Mouse (Mus musculus): Measurements from ENCODE around the gene Rbbp8nl. TPM values are rescaled to one million over a fixed set of nuclear protein-coding genes. Genes with fewer than 3 reads are reported as not detected.
A peak's percentile ranks its signal among the peaks of the same experiment; 100 is the strongest.

Gene Rbbp8nl
- total RNA-seq (2014; rRNA removed; ENCODE audit: low replicate concordance) (not detected in 2 replicates), polyA plus RNA-seq (2015; fragmentation: Nextera tagmentation; extraction: Ambion mirVana) (not detected in 2 replicates)

DNA sequence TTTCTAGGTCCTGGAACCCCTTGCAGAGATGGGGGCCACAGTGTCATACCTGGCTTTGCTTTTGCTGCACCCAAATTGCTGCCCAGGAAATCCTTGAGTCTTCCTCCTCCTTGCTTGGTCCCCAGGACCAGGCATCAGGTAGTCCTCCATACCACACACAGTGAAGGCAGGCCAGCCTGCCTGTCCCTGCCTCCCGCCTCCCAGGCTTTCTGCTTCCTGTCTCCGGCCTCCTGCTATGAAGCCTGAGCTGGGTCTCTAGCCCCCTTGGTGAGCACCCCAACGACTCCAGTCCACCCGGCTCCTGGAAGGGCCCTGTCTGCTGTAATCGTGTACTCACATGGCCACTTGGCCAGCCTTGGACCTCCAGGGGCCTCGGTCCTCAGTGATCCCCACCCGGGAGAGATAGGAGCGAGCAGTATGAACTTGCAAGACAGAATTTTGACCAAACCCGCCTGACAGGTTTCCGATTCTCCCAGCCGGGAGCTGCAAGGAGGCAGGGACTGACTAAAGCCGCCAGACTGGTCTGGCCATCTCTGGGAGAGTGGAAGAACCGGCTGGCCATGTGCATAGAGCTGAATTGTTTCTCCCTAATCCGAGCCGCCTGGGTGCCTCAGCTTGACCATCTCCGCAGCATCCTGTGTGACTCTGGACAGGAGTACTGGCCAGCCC, at the start of gene Rbbp8nl:
Rbbp8nl (minus strand) TSS at position 440 of the 669 bp plus-strand sequence.
- 59% methylated on average over 16 of the region's 16 CpGs for WGBS
- TF ChIP-seq CTCF (IDR thresholded peaks at IDR 0.05; ENCODE audit: low read depth) (no peak), EP300 (IDR thresholded peaks at IDR 0.05; ENCODE audit: low read depth) (no peak)
- Histone ChIP-seq H3K36me3 (replicated peaks; ENCODE audit: control insufficient read depth, insufficient read depth, low read length) (no peaks in the 10 kb centered on the region), H3K4me3 (ENCODE audit: low read depth, low read length) (no peak within 1 kb of the TSS), H3K9ac (replicated peaks; ENCODE audit: low read depth, low read length) (no peak within 1 kb of the TSS), H3K4me2 (ENCODE audit: low read depth, low read length) (no peak within 1 kb of the TSS), H3K4me1 (ENCODE audit: control insufficient read depth, insufficient read depth) (0 out of 2 replicates have a peak, but pooled peaks cover 6% of the 10 kb centered on the region), H3K9me3 (replicated peaks; ENCODE audit: control insufficient read depth, low read length) (no peaks in the 10 kb centered on the region), H3K27me3 (ENCODE audit: control insufficient read depth, insufficient read depth, low read length) (no peaks in the 10 kb centered on the region), H3K27ac (ENCODE audit: low read depth) (no peak within 1 kb of the TSS)
- ATAC-seq (ENCODE audit: insufficient read depth, low read depth) (no peak), DNase-seq (ENCODE audit: low spot score) (no peak)

DNA sequence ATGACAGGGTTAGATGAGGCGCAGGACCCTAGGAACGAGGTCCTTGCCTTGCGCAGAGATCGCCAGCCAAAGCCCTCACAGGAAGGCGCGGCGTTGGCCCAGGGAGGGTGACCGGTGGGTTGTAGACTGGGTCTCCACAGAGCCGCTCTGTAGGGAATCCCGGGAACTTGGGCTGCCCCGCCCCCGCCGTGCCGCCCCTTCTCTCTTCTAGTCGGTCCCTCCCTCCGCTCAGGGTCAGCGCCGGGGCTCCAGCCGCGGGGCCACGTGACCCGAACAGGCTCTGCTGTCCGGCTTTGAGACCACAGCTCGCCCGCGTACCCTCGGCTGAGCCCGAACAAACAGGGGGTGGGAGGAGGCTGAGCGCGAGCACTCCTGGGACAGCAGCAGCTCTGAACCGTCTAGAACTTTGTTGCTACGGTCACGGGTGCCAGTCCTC, 44.9 kb upstream of the Rbbp8nl start, which contains the start of gene Gata5:
Gata5 (minus strand) TSS at position 149 of the 436 bp plus-strand sequence.
- peak within 1 kb of the TSS; percentile 69 for H3K4me2 ChIP-seq (ENCODE audit: low read depth, low read length)
- DNase-seq (ENCODE audit: low spot score) (no peak), ATAC-seq (ENCODE audit: insufficient read depth, low read depth) (peak; percentile 31; the same call in 1 of the 2 replicates)
- no peaks in the 10 kb centered on the region for H3K9me3 ChIP-seq (replicated peaks; ENCODE audit: control insufficient read depth, low read length)
- peaks cover 47% of the 10 kb centered on the region for H3K27me3 ChIP-seq (ENCODE audit: control insufficient read depth, insufficient read depth, low read length)
- 1% methylated on average over 33 of the region's 33 CpGs for WGBS
- H3K27ac ChIP-seq (ENCODE audit: low read depth), result no peak within 1 kb of the TSS
- H3K36me3 ChIP-seq (replicated peaks; ENCODE audit: control insufficient read depth, insufficient read depth, low read length), result no peaks in the 10 kb centered on the region
- H3K4me3 ChIP-seq (ENCODE audit: low read depth, low read length), result peak within 1 kb of the TSS; percentile 49
- H3K9ac ChIP-seq (replicated peaks; ENCODE audit: low read depth, low read length), result peak within 1 kb of the TSS; percentile 31; the same call in 1 of the 2 replicates
- peaks cover 6% of the 10 kb centered on the region; the same call in 1 of the 2 replicates for H3K4me1 ChIP-seq (ENCODE audit: control insufficient read depth, insufficient read depth)
- no peak for TF ChIP-seq CTCF (IDR thresholded peaks at IDR 0.05; ENCODE audit: low read depth)
- TF ChIP-seq EP300 (IDR thresholded peaks at IDR 0.05; ENCODE audit: low read depth), result no peak

DNA sequence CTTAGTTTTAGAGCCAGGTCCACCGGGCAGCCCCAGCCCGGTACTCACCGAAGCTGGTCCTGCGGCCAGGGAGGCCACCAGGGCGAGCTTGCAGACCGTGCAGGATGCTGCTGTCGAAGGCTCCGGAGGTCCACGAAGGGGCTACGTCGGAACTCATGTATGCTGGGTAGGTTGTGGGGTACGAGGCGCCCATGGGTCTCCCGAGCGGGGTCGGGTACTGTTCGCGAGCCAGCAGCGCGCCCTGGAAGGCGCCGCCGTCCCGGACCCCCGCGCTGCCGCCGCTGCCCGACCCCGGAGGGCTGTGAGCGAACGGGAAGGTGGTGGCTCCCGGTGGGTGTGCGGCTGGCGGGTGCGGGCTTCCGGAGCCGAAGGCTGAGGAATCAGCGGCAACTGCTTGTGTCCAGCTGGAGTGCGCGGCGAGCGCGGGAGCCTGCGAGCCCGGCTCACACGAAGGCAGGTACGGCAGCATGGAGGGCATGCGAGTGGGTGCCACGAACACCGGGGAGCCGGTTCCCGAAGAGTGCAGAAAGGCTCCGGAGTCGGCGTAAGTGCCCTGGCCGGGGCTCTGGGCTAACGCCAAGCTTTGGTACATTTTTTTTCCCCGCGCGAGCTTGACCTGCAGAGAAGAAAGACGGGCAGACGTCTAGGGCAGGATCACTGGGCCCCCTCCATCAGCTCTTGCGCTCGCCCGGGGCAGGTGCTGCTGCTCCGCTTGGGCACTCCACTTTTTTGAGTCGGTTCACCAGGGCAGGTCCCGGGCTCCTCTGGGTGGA, 44.3 kb upstream of the Rbbp8nl start:
- WGBS, result under 1% methylated on average over 66 of the region's 69 CpGs
- H3K4me1 ChIP-seq (ENCODE audit: control insufficient read depth, insufficient read depth), result 0 out of 2 replicates have a peak, but pooled peaks cover under 1% of the 10 kb centered on the region
- no peak overlapping the region for H3K27ac ChIP-seq (ENCODE audit: low read depth)

DNA sequence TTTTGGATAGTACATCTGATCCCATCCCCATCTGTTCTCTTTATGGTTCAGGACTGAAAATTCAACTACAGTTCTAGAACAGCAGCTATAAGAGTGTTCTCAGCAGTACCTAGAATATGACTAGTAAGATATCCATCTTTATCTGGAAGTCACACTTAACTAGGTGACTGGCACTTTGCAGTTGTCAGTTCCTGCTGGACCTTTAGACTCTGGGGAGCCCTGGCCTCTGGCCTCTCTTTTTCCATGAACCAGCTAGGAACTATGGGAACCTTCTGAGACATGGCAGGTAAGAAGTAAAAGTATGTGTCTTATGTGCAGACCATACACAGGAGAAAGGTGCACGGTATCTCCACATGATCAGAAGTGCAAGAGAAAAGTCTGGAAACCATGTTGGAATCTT, 39.8 kb upstream of the Rbbp8nl start:
- no peak overlapping the region for H3K4me3 ChIP-seq (ENCODE audit: low read depth, low read length)
- ATAC-seq (ENCODE audit: insufficient read depth, low read depth) (no peak), DNase-seq (ENCODE audit: low spot score) (no peak)
- peaks cover 19% of the 10 kb centered on the region for H3K27me3 ChIP-seq (ENCODE audit: control insufficient read depth, insufficient read depth, low read length)
- TF ChIP-seq EP300 (IDR thresholded peaks at IDR 0.05; ENCODE audit: low read depth) (no peak), CTCF (IDR thresholded peaks at IDR 0.05; ENCODE audit: low read depth) (no peak)
- no peak overlapping the region for H3K27ac ChIP-seq (ENCODE audit: low read depth)
- 75% methylated on average over 1 of the region's 1 CpGs for WGBS
- H3K4me1 ChIP-seq (ENCODE audit: control insufficient read depth, insufficient read depth), result no peaks in the 10 kb centered on the region
- H3K9me3 ChIP-seq (replicated peaks; ENCODE audit: control insufficient read depth, low read length), result no peaks in the 10 kb centered on the region
- H3K36me3 ChIP-seq (replicated peaks; ENCODE audit: control insufficient read depth, insufficient read depth, low read length), result no peaks in the 10 kb centered on the region
- no peak overlapping the region for H3K9ac ChIP-seq (replicated peaks; ENCODE audit: low read depth, low read length)
- H3K4me2 ChIP-seq (ENCODE audit: low read depth, low read length), result no peak overlapping the region

More for the DNA sequence above, 44.3 kb upstream of the Rbbp8nl start:
- no peaks in the 10 kb centered on the region for H3K36me3 ChIP-seq (replicated peaks; ENCODE audit: control insufficient read depth, insufficient read depth, low read length)
- peak overlapping the region; percentile 49 for H3K4me3 ChIP-seq (ENCODE audit: low read depth, low read length)
- H3K4me2 ChIP-seq (ENCODE audit: low read depth, low read length), result peak overlapping the region; percentile 69
- DNase-seq (ENCODE audit: low spot score) (no peak), ATAC-seq (ENCODE audit: insufficient read depth, low read depth) (peak; percentile 19; the same call in 1 of the 2 replicates)
- no peaks in the 10 kb centered on the region for H3K9me3 ChIP-seq (replicated peaks; ENCODE audit: control insufficient read depth, low read length)
- peak overlapping the region; percentile 31; the same call in 1 of the 2 replicates for H3K9ac ChIP-seq (replicated peaks; ENCODE audit: low read depth, low read length)
- peaks cover 47% of the 10 kb centered on the region for H3K27me3 ChIP-seq (ENCODE audit: control insufficient read depth, insufficient read depth, low read length)
- TF ChIP-seq CTCF (IDR thresholded peaks at IDR 0.05; ENCODE audit: low read depth), result no peak
- TF ChIP-seq EP300 (IDR thresholded peaks at IDR 0.05; ENCODE audit: low read depth), result no peak

DNA sequence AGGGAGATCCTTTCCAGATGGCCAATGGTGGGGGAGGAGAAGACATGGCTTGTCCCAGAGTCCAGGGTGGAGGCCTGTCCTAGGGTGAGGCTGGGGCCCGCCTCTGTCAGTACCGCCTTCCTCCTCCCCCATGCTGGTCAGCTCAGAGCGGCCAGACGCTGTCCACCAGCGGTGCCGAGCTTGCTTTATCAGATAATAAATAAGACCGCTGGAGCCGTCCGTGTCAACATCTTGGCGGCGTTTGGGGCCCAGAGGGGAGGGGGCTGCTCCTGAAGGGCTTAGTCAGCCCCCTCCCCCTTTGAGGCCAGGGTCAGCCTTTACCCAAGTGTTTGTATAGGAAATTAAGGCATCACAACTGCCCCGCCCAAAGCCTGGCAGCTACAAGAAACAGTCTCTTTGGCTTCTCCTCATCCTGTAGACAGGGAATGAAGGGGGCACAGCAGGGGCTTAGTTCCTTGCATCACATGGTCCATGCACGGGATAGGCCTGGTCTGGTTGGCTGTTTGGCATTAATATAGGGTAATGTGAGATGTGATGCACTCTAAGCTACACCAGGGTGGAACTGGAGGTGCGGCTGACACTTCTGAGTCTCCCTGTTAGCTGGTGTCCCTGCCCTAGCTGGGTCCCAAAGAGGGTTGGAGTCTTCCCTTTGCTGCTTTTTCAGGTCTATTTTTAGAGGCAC, 33.1 kb upstream of the Rbbp8nl start:
- Histone ChIP-seq H3K9ac (replicated peaks; ENCODE audit: low read depth, low read length) (no peak overlapping the region), H3K4me3 (ENCODE audit: low read depth, low read length) (no peak overlapping the region), H3K4me1 (ENCODE audit: control insufficient read depth, insufficient read depth) (peaks cover 17% of the 10 kb centered on the region; the same call in 1 of the 2 replicates), H3K4me2 (ENCODE audit: low read depth, low read length) (no peak overlapping the region), H3K27me3 (ENCODE audit: control insufficient read depth, insufficient read depth, low read length) (no peaks in the 10 kb centered on the region), H3K36me3 (replicated peaks; ENCODE audit: control insufficient read depth, insufficient read depth, low read length) (no peaks in the 10 kb centered on the region), H3K27ac (ENCODE audit: low read depth) (no peak overlapping the region), H3K9me3 (replicated peaks; ENCODE audit: control insufficient read depth, low read length) (no peaks in the 10 kb centered on the region)
- ATAC-seq (ENCODE audit: insufficient read depth, low read depth) (no peak), DNase-seq (ENCODE audit: low spot score) (no peak)
- WGBS, result 21% methylated on average over 14 of the region's 14 CpGs
- TF ChIP-seq EP300 (IDR thresholded peaks at IDR 0.05; ENCODE audit: low read depth), result no peak
- no peak for TF ChIP-seq CTCF (IDR thresholded peaks at IDR 0.05; ENCODE audit: low read depth)

All from heart, postnatal 0 days (tissue).